Mouse (Mus musculus): Measurements from ENCODE around the gene Man1c1. TPM values are rescaled to one million over a fixed set of nuclear protein-coding genes. Genes with fewer than 3 reads are reported as not detected.

Man1c1 gene
- total and polyA plus RNA-seq, 3 experiments = 0.04 to 0.44 (median 0.20) TPM

GRCm38 (mm10) chr4:134621695-134622094, 82.4 kb downstream of the Man1c1 start:
- dilution Hi-C loops (cut with MboI; ENCODE audit: extremely low pct_ligation_motif_present, extremely low pct_unique_long_range_greater_than_20kb, low sequenced_read_pairs) (no loop called here), in situ Hi-C loops (cut with MboI; ENCODE audit: low pct_ligation_motif_present, low pct_unique_long_range_greater_than_20kb, low sequenced_read_pairs) (no loop called here)
- DNase-seq (ENCODE audit: extremely low read depth) = no peak
- Histone ChIP-seq H3K9ac (ENCODE audit: insufficient read depth, low read depth) (no peak overlapping the region), H3K27ac (ENCODE audit: insufficient read depth, low read depth) (no peak overlapping the region), H3K27me3 (replicated peaks) (no peaks in the 10 kb centered on the region), H3K36me3 (replicated peaks in 1 of 2; ENCODE audit: control insufficient read depth in 1 of 2, insufficient read depth in 1 of 2, low read length in 1 of 2) (no peaks in the 10 kb centered on the region), H3K9me3 (replicated peaks; ENCODE audit: low read length) (peaks cover 9% of the 10 kb centered on the region), H3K79me2 (replicated peaks; ENCODE audit: control insufficient read depth, extremely low read depth, insufficient read depth, poor library complexity, severe bottlenecking) (no peaks in the 10 kb centered on the region), H3K4me1 (ENCODE audit: control insufficient read depth in 1 of 2, insufficient read depth in 2 of 2) (peaks cover 6 to 28% of the 10 kb centered on the region in 2 experiments; a peak in 3 of 4 replicates), H3K4me2 (ENCODE audit: insufficient read depth, low read depth, poor library complexity, severe bottlenecking) (no peak overlapping the region), H3K4me3 (replicated peaks in 1 of 3; ENCODE audit: low read depth in 2 of 3, low read length in 2 of 3, poor library complexity in 1 of 3) (no peak overlapping the region)
- TF ChIP-seq ZMIZ1 (IDR thresholded peaks at IDR 0.05; ENCODE audit: low read depth, low read length) (no peak), MXI1 (IDR thresholded peaks at IDR 0.05; ENCODE audit: low read depth, low read length) (no peak), RAD21 (IDR thresholded peaks at IDR 0.05; ENCODE audit: low read depth, low read length) (no peak), ZKSCAN1 (IDR thresholded peaks at IDR 0.05; ENCODE audit: borderline replicate concordance, low read depth, low read length) (no peak), NRF1 (IDR thresholded peaks at IDR 0.05; ENCODE audit: low read depth, low read length) (no peak), NELFE (IDR thresholded peaks at IDR 0.05; ENCODE audit: low read depth, low read length) (no peak), EP300 (IDR thresholded peaks at IDR 0.05; ENCODE audit: low read length) (no peak), MEF2A (IDR thresholded peaks at IDR 0.05; ENCODE audit: borderline replicate concordance, low read depth, low read length) (no peak)

DNA sequence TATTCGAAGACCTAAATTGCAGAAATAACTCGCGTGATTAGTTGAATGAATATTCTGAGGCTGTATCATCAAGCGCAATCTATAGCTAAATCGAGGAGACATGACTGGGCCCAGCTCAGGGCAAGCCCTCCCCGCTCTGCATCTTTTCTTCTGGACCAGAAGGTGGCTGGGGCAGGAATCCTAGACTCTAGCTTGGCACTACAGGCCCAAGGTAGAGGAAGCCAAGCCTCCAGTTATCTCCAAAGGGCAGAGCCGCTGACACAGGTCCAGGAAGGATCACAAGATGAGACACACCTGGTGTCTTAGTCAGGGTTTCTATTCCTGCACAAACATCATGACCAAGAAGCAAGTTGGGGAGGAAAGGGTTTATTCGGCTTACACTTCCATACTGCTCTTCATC, 83.8 kb downstream of the Man1c1 start:
- H3K4me3 ChIP-seq (replicated peaks in 1 of 3; ENCODE audit: low read depth in 2 of 3, low read length in 2 of 3, poor library complexity in 1 of 3) = no peak overlapping the region
- H3K27ac ChIP-seq (ENCODE audit: insufficient read depth, low read depth) = no peak overlapping the region
- TF ChIP-seq MEF2A (IDR thresholded peaks at IDR 0.05; ENCODE audit: borderline replicate concordance, low read depth, low read length) (no peak), PAX5 (IDR thresholded peaks at IDR 0.05; ENCODE audit: low read length) (no peak), GABPA (IDR thresholded peaks at IDR 0.05; ENCODE audit: insufficient replicate concordance, low read depth, low read length) (no peak)
- H3K27me3 ChIP-seq (replicated peaks) = no peaks in the 10 kb centered on the region
- no peak for DNase-seq (ENCODE audit: extremely low read depth)
- in situ Hi-C loops (cut with MboI; ENCODE audit: low pct_ligation_motif_present, low pct_unique_long_range_greater_than_20kb, low sequenced_read_pairs) = no loop called here
- H3K36me3 ChIP-seq (replicated peaks in 1 of 2; ENCODE audit: control insufficient read depth in 1 of 2, insufficient read depth in 1 of 2, low read length in 1 of 2) = no peaks in the 10 kb centered on the region
- no peaks in the 10 kb centered on the region for H3K79me2 ChIP-seq (replicated peaks; ENCODE audit: control insufficient read depth, extremely low read depth, insufficient read depth, poor library complexity, severe bottlenecking)
- dilution Hi-C loops (cut with MboI; ENCODE audit: extremely low pct_ligation_motif_present, extremely low pct_unique_long_range_greater_than_20kb, low sequenced_read_pairs) = no loop called here
- no peak overlapping the region for H3K4me2 ChIP-seq (ENCODE audit: insufficient read depth, low read depth, poor library complexity, severe bottlenecking)
- H3K9me3 ChIP-seq (replicated peaks; ENCODE audit: low read length) = peaks cover 9% of the 10 kb centered on the region
- H3K9ac ChIP-seq (ENCODE audit: insufficient read depth, low read depth) = no peak overlapping the region
- H3K4me1 ChIP-seq (ENCODE audit: control insufficient read depth in 1 of 2, insufficient read depth in 2 of 2) = peaks cover 6 to 41% of the 10 kb centered on the region in 2 experiments; a peak in 3 of 4 replicates

- in situ Hi-C loops (cut with MboI; ENCODE audit: low pct_ligation_motif_present, low pct_unique_long_range_greater_than_20kb, low sequenced_read_pairs) = no loop called here
- TF ChIP-seq ZKSCAN1 (IDR thresholded peaks at IDR 0.05; ENCODE audit: borderline replicate concordance, low read depth, low read length) (no peak), MEF2A (IDR thresholded peaks at IDR 0.05; ENCODE audit: borderline replicate concordance, low read depth, low read length) (no peak), JUND (conservative IDR thresholded peaks at IDR 0.05; ENCODE audit: low read depth, low read length) (no peak), TBP (conservative IDR thresholded peaks at IDR 0.05; ENCODE audit: low read depth, low read length) (no peak), HCFC1 (IDR thresholded peaks at IDR 0.05; ENCODE audit: low read depth, low read length) (no peak), SIN3A (IDR thresholded peaks at IDR 0.05; ENCODE audit: low read length) (no peak), RCOR1 (conservative IDR thresholded peaks at IDR 0.05; ENCODE audit: low read depth, low read length) (no peak), POLR2A (IDR thresholded peaks at IDR 0.05; ENCODE audit: low read depth, low read length) (no peak), IRF4 (IDR thresholded peaks at IDR 0.05; ENCODE audit: low read depth, low read length) (no peak), PAX5 (IDR thresholded peaks at IDR 0.05; ENCODE audit: low read length) (no peak), NELFE (IDR thresholded peaks at IDR 0.05; ENCODE audit: low read depth, low read length) (no peak), KAT2A (IDR thresholded peaks at IDR 0.05; ENCODE audit: insufficient replicate concordance, low read length) (no peak), RAD21 (IDR thresholded peaks at IDR 0.05; ENCODE audit: low read depth, low read length) (no peak), MAX (IDR thresholded peaks at IDR 0.05; ENCODE audit: low read length) (no peak), ETS1 (conservative IDR thresholded peaks at IDR 0.05; ENCODE audit: low read depth, low read length) (no peak), MAFK (IDR thresholded peaks at IDR 0.05; ENCODE audit: insufficient replicate concordance, low read length) (no peak), EP300 (IDR thresholded peaks at IDR 0.05; ENCODE audit: low read length) (no peak)
Measured at GRCm38 (mm10) chr4:134619489-134619870, 84.6 kb downstream of the Man1c1 start.

More at GRCm38 (mm10) chr4:134619489-134619870, 84.6 kb downstream of the Man1c1 start:
- peaks cover 6 to 41% of the 10 kb centered on the region in 2 experiments; a peak in 3 of 4 replicates for H3K4me1 ChIP-seq (ENCODE audit: control insufficient read depth in 1 of 2, insufficient read depth in 2 of 2)
- no peak overlapping the region for H3K27ac ChIP-seq (ENCODE audit: insufficient read depth, low read depth)
- H3K9me3 ChIP-seq (replicated peaks; ENCODE audit: low read length) = peaks cover 9% of the 10 kb centered on the region
- H3K27me3 ChIP-seq (replicated peaks) = no peaks in the 10 kb centered on the region
- no peak overlapping the region for H3K4me2 ChIP-seq (ENCODE audit: insufficient read depth, low read depth, poor library complexity, severe bottlenecking)
- no peak overlapping the region for H3K4me3 ChIP-seq (replicated peaks in 1 of 3; ENCODE audit: low read depth in 2 of 3, low read length in 2 of 3, poor library complexity in 1 of 3)
- H3K79me2 ChIP-seq (replicated peaks; ENCODE audit: control insufficient read depth, extremely low read depth, insufficient read depth, poor library complexity, severe bottlenecking) = no peaks in the 10 kb centered on the region
- dilution Hi-C loops (cut with MboI; ENCODE audit: extremely low pct_ligation_motif_present, extremely low pct_unique_long_range_greater_than_20kb, low sequenced_read_pairs) = no loop called here
- no peak overlapping the region for H3K9ac ChIP-seq (ENCODE audit: insufficient read depth, low read depth)
- no peak for DNase-seq (ENCODE audit: extremely low read depth)
- H3K36me3 ChIP-seq (replicated peaks in 1 of 2; ENCODE audit: control insufficient read depth in 1 of 2, insufficient read depth in 1 of 2, low read length in 1 of 2) = no peaks in the 10 kb centered on the region
